Mouse (Mus musculus): ENCODE results near the gene Fam183b.
"Not testable (repeated sequence)": the region's sequence is repeated elsewhere in the genome, so short reads cannot be mapped to it uniquely, and the experiment has no call there.

Fam183b gene

DNA sequence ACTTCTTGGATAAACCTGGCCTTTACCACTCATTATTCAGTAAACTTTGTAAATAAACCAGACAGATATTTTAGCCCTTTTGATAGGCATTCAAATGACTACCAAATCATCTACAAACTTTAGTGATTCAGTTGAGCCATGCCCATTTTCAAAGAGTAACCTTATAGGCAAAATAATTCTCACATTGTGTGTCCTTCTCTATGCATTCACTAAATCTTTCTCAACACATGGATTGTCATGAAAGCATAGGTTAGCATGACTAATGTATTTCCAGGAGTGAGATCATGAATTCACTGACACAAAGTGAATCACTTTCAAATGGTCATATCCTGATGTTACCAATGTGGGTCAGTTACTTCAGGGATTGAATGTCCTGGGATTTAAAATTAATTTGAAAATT lies 28.9 kb downstream of the Fam183b start, which contains the start of gene Olfr315:
Gene Olfr315 (plus strand): TSS at position 301 of the 400 bp plus-strand sequence.
- no peak for DNase-seq (ENCODE audit: low read depth, low spot score)

DNA sequence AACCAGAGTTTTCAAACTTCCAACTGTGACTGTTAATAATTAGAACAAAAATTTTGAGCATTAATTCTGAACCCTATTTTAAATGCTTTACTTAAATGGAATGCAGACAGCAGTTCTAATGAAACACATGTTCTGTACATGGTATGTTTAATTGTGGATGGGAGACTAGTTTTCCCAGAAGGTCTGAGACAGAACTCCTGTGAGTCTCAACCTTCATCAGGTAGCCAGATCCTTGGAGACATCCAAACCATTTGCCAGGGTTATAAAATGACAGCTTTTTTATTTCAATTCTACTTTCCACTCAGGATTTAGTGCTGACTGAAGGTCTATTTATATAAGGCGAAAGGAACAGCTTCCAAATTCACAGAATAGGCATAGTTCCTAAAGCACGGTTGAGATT lies 49.3 kb downstream of the Fam183b start, which contains the start of gene Olfr316:
Gene Olfr316 (plus strand): TSS at position 301 of the 400 bp plus-strand sequence.
- DNase-seq (ENCODE audit: low read depth, low spot score) = no peak

DNA sequence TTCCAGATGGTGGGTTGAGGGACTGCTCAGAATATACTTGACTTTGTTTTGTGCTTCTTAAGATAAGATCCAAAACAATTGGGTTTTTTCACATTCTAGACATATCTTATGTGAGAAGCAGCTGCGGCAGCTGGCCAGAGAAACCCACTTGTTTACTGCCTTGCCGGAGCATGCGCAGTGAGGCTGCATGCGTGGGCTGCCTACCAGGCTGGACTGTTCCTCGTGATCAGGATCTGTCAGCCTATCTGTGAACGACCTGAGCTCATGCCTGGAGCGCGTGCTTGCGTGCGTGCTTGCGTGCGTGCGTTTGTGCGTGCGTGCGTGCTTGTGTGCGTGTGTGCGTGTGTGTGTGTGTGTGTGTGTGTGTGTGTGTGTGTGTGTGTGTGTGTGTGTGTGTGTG lies 50.7 kb downstream of the Fam183b start:
- not testable (repeated sequence) for DNase-seq (ENCODE audit: low read depth, low spot score)
